Mouse (Mus musculus): Measurements from ENCODE around the gene Jpt1. TPM values are rescaled to one million over a fixed set of nuclear protein-coding genes. Genes with fewer than 3 reads are reported as not detected.
"Not testable (repeated sequence)": the region's sequence is repeated elsewhere in the genome, so short reads cannot be mapped to it uniquely, and the experiment has no call there.

The Jpt1 gene
- polyA plus RNA-seq, 1 experiment from 2014 or later, result 371 TPM

GRCm38 (mm10) chr11:115483726-115484125 is 30.5 kb downstream of the Jpt1 start:
- WGBS, result 19% methylated on average over 6 of the region's 6 CpGs
- H3K4me3 ChIP-seq (ENCODE audit: low read depth, low read length), result no peak overlapping the region
- no peaks in the 10 kb centered on the region; the same call in 1 of the 2 replicates for H3K36me3 ChIP-seq (ENCODE audit: control insufficient read depth, insufficient read depth, low read length)
- ATAC-seq (ENCODE audit: low FRiP score, low TSS enrichment) (no peak), DNase-seq (ENCODE audit: low spot score) (peak; percentile 75)
- no peaks in the 10 kb centered on the region for H3K4me1 ChIP-seq (replicated peaks; ENCODE audit: control insufficient read depth, insufficient read depth)
- no peak overlapping the region for H3K4me2 ChIP-seq (replicated peaks; ENCODE audit: low read depth)
- TF ChIP-seq EP300 (optimal IDR thresholded peaks at IDR 0.05) (no peak), CTCF (IDR thresholded peaks at IDR 0.05; ENCODE audit: low read depth) (peak; percentile 95)
- no peak overlapping the region for H3K9ac ChIP-seq (ENCODE audit: low read length)
- no peak overlapping the region for H3K27ac ChIP-seq (replicated peaks)
- no peaks in the 10 kb centered on the region for H3K27me3 ChIP-seq (ENCODE audit: control insufficient read depth, insufficient read depth, low read length)
- H3K9me3 ChIP-seq (ENCODE audit: control insufficient read depth, low read length), result no peaks in the 10 kb centered on the region

GRCm38 (mm10) chr11:115483278-115483677 is 30.9 kb downstream of the Jpt1 start:
- ATAC-seq (ENCODE audit: low FRiP score, low TSS enrichment), result no peak

GRCm38 (mm10) chr11:115481553-115482259 is 32.5 kb downstream of the Jpt1 start:
- H3K4me3 ChIP-seq (ENCODE audit: low read depth, low read length), result no peak overlapping the region
- H3K27ac ChIP-seq (replicated peaks), result no peak overlapping the region
- H3K4me2 ChIP-seq (replicated peaks; ENCODE audit: low read depth), result no peak overlapping the region
- no peaks in the 10 kb centered on the region for H3K27me3 ChIP-seq (ENCODE audit: control insufficient read depth, insufficient read depth, low read length)
- H3K9me3 ChIP-seq (ENCODE audit: control insufficient read depth, low read length), result no peaks in the 10 kb centered on the region
- no peak overlapping the region for H3K9ac ChIP-seq (ENCODE audit: low read length)
- DNase-seq (ENCODE audit: low spot score), result no peak
- ATAC-seq (ENCODE audit: low FRiP score, low TSS enrichment), result no peak
- no peaks in the 10 kb centered on the region for H3K36me3 ChIP-seq (ENCODE audit: control insufficient read depth, insufficient read depth, low read length)
- TF ChIP-seq EP300 (optimal IDR thresholded peaks at IDR 0.05) (no peak), CTCF (IDR thresholded peaks at IDR 0.05; ENCODE audit: low read depth) (no peak)
- H3K4me1 ChIP-seq (replicated peaks; ENCODE audit: control insufficient read depth, insufficient read depth), result no peaks in the 10 kb centered on the region; the same call in 1 of the 2 replicates
- 73% methylated on average over 6 of the region's 6 CpGs for WGBS

More at GRCm38 (mm10) chr11:115483278-115483677, 30.9 kb downstream of the Jpt1 start:
- Histone ChIP-seq H3K4me2 (replicated peaks; ENCODE audit: low read depth) (no peak overlapping the region), H3K9me3 (ENCODE audit: control insufficient read depth, low read length) (no peaks in the 10 kb centered on the region), H3K27ac (replicated peaks) (no peak overlapping the region), H3K4me1 (replicated peaks; ENCODE audit: control insufficient read depth, insufficient read depth) (no peaks in the 10 kb centered on the region), H3K36me3 (ENCODE audit: control insufficient read depth, insufficient read depth, low read length) (no peaks in the 10 kb centered on the region; the same call in 1 of the 2 replicates), H3K4me3 (ENCODE audit: low read depth, low read length) (no peak overlapping the region), H3K9ac (ENCODE audit: low read length) (no peak overlapping the region), H3K27me3 (ENCODE audit: control insufficient read depth, insufficient read depth, low read length) (no peaks in the 10 kb centered on the region)
- 71% methylated on average over 11 of the region's 11 CpGs for WGBS
- TF ChIP-seq CTCF (IDR thresholded peaks at IDR 0.05; ENCODE audit: low read depth) (no peak), EP300 (optimal IDR thresholded peaks at IDR 0.05) (no peak)
- DNase-seq (ENCODE audit: low spot score), result no peak

GRCm38 (mm10) chr11:115478296-115478938 is 35.8 kb downstream of the Jpt1 start:
- TF ChIP-seq CTCF (IDR thresholded peaks at IDR 0.05; ENCODE audit: low read depth), result no peak
- no peak for TF ChIP-seq EP300 (optimal IDR thresholded peaks at IDR 0.05)
- no peak overlapping the region for H3K4me3 ChIP-seq (ENCODE audit: low read depth, low read length)
- no peak for DNase-seq (ENCODE audit: low spot score)
- no peaks in the 10 kb centered on the region for H3K36me3 ChIP-seq (ENCODE audit: control insufficient read depth, insufficient read depth, low read length)
- H3K4me1 ChIP-seq (replicated peaks; ENCODE audit: control insufficient read depth, insufficient read depth), result peaks cover 4% of the 10 kb centered on the region; the same call in 1 of the 2 replicates
- no peak overlapping the region for H3K4me2 ChIP-seq (replicated peaks; ENCODE audit: low read depth)
- H3K9me3 ChIP-seq (ENCODE audit: control insufficient read depth, low read length), result no peaks in the 10 kb centered on the region
- H3K9ac ChIP-seq (ENCODE audit: low read length), result no peak overlapping the region
- no peaks in the 10 kb centered on the region for H3K27me3 ChIP-seq (ENCODE audit: control insufficient read depth, insufficient read depth, low read length)
- 86% methylated on average over 9 of the region's 9 CpGs for WGBS
- no peak for ATAC-seq (ENCODE audit: low FRiP score, low TSS enrichment)
- no peak overlapping the region for H3K27ac ChIP-seq (replicated peaks)

GRCm38 (mm10) chr11:115477388-115477787 is 36.8 kb downstream of the Jpt1 start:
- H3K9me3 ChIP-seq (ENCODE audit: control insufficient read depth, low read length); ATAC-seq (ENCODE audit: low FRiP score, low TSS enrichment); H3K4me1 ChIP-seq (replicated peaks; ENCODE audit: control insufficient read depth, insufficient read depth); DNase-seq (ENCODE audit: low spot score); H3K27me3 ChIP-seq (ENCODE audit: control insufficient read depth, insufficient read depth, low read length); H3K4me3 ChIP-seq (ENCODE audit: low read depth, low read length); H3K27ac ChIP-seq (replicated peaks); H3K4me2 ChIP-seq (replicated peaks; ENCODE audit: low read depth); H3K9ac ChIP-seq (ENCODE audit: low read length); H3K36me3 ChIP-seq (ENCODE audit: control insufficient read depth, insufficient read depth, low read length): not testable (repeated sequence)
- WGBS, result 83% methylated on average over 7 of the region's 7 CpGs

- not testable (repeated sequence) for H3K4me3 ChIP-seq (ENCODE audit: low read depth, low read length); DNase-seq (ENCODE audit: low spot score); H3K9me3 ChIP-seq (ENCODE audit: control insufficient read depth, low read length); H3K36me3 ChIP-seq (ENCODE audit: control insufficient read depth, insufficient read depth, low read length); H3K9ac ChIP-seq (ENCODE audit: low read length); H3K4me1 ChIP-seq (replicated peaks; ENCODE audit: control insufficient read depth, insufficient read depth); H3K27ac ChIP-seq (replicated peaks); H3K27me3 ChIP-seq (ENCODE audit: control insufficient read depth, insufficient read depth, low read length); ATAC-seq (ENCODE audit: low FRiP score, low TSS enrichment)
- H3K4me2 ChIP-seq (replicated peaks; ENCODE audit: low read depth), result 0 out of 2 replicates have a peak overlapping the region, but pooled peaks have one; percentile 94
- WGBS, result 71% methylated on average over 4 of the region's 4 CpGs
Observed at GRCm38 (mm10) chr11:115476630-115477029, 37.6 kb downstream of the Jpt1 start.

All from stomach, postnatal 0 days (tissue).